Mouse (Mus musculus) sigmoid colon, adult 10 weeks (tissue): ENCODE results near the gene Cnmd. TPM values are rescaled to one million over a fixed set of nuclear protein-coding genes. Genes with fewer than 3 reads are reported as not detected.

ENCODE experiments used
- polyA plus RNA-seq: library from polyadenylated mRNA; stranded (reverse); fragments of 350-450 nt; fragmentation: Illumina TruSeq; extraction: RNeasy Lipid Tissue Mini Kit (QIAGEN cat#74804); gene quantifications from one replicate; pipeline ENCODE4 v1.2.3, GENCODE M21; 2014; ENCODE audit warnings: low read depth, low replicate concordance

Cnmd gene
- polyA plus RNA-seq, result not detected

DNA sequence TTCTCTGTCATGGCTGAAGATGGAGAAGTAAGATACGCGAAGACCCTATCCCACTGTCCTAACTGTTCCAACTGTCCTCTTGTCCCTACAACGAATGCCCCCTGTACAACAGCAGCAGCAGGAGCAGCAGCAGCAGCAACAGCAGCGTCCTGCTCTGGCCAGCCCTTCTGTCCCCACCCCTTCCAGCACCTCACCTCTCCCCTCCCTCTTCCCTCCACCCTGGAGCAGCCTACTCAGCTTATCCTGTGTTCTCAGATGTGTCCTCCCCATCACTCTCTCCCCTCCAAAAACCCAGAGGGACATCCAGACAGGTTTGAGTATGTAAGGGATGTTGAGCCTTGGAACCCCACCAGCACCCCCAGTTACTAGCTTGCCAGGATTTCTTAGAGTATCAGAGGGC lies at the start of gene Cnmd:
Gene Cnmd, minus strand, starts transcription at position 170 of the 400 bp plus-strand sequence.

Other genes with a start within 250 kb of the Cnmd start
- gene Kbtbd7, start 235.7 kb downstream of the Cnmd start, polyA plus RNA-seq, result 32.7 TPM
- gene Kbtbd6, start 210.3 kb downstream of the Cnmd start, polyA plus RNA-seq, result 0.63 TPM
- 160 TPM for gene Elf1, start 181.0 kb downstream of the Cnmd start, polyA plus RNA-seq
- gene Wbp4, start 180.7 kb downstream of the Cnmd start, polyA plus RNA-seq, result 64.8 TPM
- gene Sugt1, start 74.5 kb downstream of the Cnmd start, polyA plus RNA-seq, result 292 TPM
- gene Pcdh8, start 109.1 kb upstream of the Cnmd start, polyA plus RNA-seq, result not detected